Mouse (Mus musculus) hindbrain, embryonic 16.5 days (tissue): Measurements from ENCODE around the gene Noc2l. TPM values are rescaled to one million over a fixed set of nuclear protein-coding genes. Genes with fewer than 3 reads are reported as not detected.

ENCODE experiments used
- ATAC-seq: fragments of 200-750 bp; cut with Nextera tagmentation; 2 replicates; pipeline ENCODE4 v1.8.0; 2017; ENCODE audit warnings: moderate TSS enrichment, moderate library complexity
- H3K27ac ChIP-seq: fragments of 300-500 bp; sonication (generic); 2 replicates; pipeline ENCODE4 v1.5.1; 2014; ENCODE audit warnings: low read depth, mild to moderate bottlenecking, control low read depth, low read length, moderate library complexity
- H3K27me3 ChIP-seq: fragments of 300-500 bp; sonication (generic); replicated peaks from 2 replicates; pipeline ENCODE4 v1.6.1; 2014; ENCODE audit warnings: low read length; ENCODE audit not compliant: control insufficient read depth, insufficient read depth
- H3K36me3 ChIP-seq: fragments of 300-500 bp; sonication (generic); 2 replicates; pipeline ENCODE4 v1.6.1; 2014; ENCODE audit warnings: mild to moderate bottlenecking, low read length, moderate library complexity, mixed read lengths; ENCODE audit not compliant: control insufficient read depth, insufficient read depth
- H3K4me1 ChIP-seq: fragments of 300-500 bp; sonication (generic); 2 replicates; pipeline ENCODE4 v1.6.1; 2014; ENCODE audit warnings: low read depth, low read length; ENCODE audit not compliant: control insufficient read depth, insufficient read depth
- H3K4me2 ChIP-seq: fragments of 300-500 bp; sonication (generic); 2 replicates; pipeline ENCODE4 v1.6.1; 2014; ENCODE audit warnings: mild to moderate bottlenecking, low read length, control low read depth, moderate library complexity
- H3K4me3 ChIP-seq: fragments of 300-500 bp; sonication (generic); 2 replicates; pipeline ENCODE4 v1.5.1; 2014; ENCODE audit warnings: mild to moderate bottlenecking, low read length, control low read depth, moderate library complexity
- H3K9ac ChIP-seq: fragments of 300-500 bp; sonication (generic); 2 replicates; pipeline ENCODE4 v1.6.1; 2014; ENCODE audit warnings: low read depth, mild to moderate bottlenecking, control low read depth, low read length, moderate library complexity
- H3K9me3 ChIP-seq: fragments of 300-500 bp; sonication (generic); 2 replicates; pipeline ENCODE4 v1.6.1; 2014; ENCODE audit warnings: mild to moderate bottlenecking, low read length, moderate library complexity; ENCODE audit not compliant: control insufficient read depth
- WGBS: fragments of 180-500 bp; shearing (Covaris S2); extraction: QIAGEN DNeasy Blood & Tissue Kit; methylation state at CpG from one replicate; pipeline ENCODE4 v1.1.7; 2014; 5-methylcytosine and 5-hydroxymethylcytosine counted together
- polyA plus RNA-seq: library from polyadenylated mRNA; unstranded; fragments of >200 nt; fragmentation: Nextera tagmentation; extraction: Ambion mirVana; gene quantifications from 2 replicates; pipeline ENCODE4 v1.2.1, GENCODE M21; 2015

The Noc2l gene
- polyA plus RNA-seq, 1 experiment from 2014 or later = 43.2 TPM

- 1% methylated on average over 20 of the region's 88 CpGs for WGBS
- Histone ChIP-seq H3K4me1 (peaks cover 31% of the 10 kb centered on the region), H3K36me3 (no peaks in the 10 kb centered on the region), H3K9me3 (no peaks in the 10 kb centered on the region), H3K4me3 (peak within 1 kb of the TSS; percentile 82), H3K9ac (peak within 1 kb of the TSS; percentile 95), H3K27me3 (0 out of 2 replicates have a peak, but pooled peaks cover under 1% of the 10 kb centered on the region), H3K27ac (peak within 1 kb of the TSS; percentile 87), H3K4me2 (peak within 1 kb of the TSS; percentile 68)
- ATAC-seq = peak; percentile 81
These were observed 38.5 kb upstream of the Noc2l start, which contains the start of gene Agrn for GRCm38 (mm10) chr4:156197131-156197828. Gene Agrn, minus strand, starts transcription at chr4:156197488.

DNA sequence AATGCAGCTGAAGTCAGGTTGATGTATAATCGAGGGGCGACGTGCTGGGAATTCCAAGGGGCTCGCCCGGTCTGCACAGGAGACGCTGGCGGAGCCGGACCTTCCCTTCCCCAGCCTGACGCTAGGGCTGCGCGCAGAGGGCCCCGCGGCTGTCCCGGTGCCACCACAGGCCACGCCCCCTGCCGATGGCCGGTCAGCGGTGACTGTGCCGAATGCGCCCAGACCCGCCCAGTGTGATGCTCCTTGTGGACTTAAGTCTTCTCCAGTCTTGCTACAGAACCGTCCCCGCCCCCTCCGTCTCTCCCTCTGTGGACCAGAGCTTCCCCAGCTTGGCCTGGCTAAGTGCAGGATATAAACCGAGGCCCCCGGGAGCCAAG is 38.0 kb upstream of the Noc2l start:
- H3K4me2 ChIP-seq = peak overlapping the region; percentile 64
- ATAC-seq = peak; percentile 92
- peaks cover 31% of the 10 kb centered on the region for H3K4me1 ChIP-seq
- no peaks in the 10 kb centered on the region for H3K36me3 ChIP-seq
- peak overlapping the region; percentile 82 for H3K4me3 ChIP-seq
- under 1% methylated on average over 25 of the region's 26 CpGs for WGBS
- peak overlapping the region; percentile 67 for H3K9ac ChIP-seq
- H3K27me3 ChIP-seq = 0 out of 2 replicates have a peak, but pooled peaks cover 2% of the 10 kb centered on the region
- H3K9me3 ChIP-seq = no peaks in the 10 kb centered on the region
- peak overlapping the region; percentile 87 for H3K27ac ChIP-seq

DNA sequence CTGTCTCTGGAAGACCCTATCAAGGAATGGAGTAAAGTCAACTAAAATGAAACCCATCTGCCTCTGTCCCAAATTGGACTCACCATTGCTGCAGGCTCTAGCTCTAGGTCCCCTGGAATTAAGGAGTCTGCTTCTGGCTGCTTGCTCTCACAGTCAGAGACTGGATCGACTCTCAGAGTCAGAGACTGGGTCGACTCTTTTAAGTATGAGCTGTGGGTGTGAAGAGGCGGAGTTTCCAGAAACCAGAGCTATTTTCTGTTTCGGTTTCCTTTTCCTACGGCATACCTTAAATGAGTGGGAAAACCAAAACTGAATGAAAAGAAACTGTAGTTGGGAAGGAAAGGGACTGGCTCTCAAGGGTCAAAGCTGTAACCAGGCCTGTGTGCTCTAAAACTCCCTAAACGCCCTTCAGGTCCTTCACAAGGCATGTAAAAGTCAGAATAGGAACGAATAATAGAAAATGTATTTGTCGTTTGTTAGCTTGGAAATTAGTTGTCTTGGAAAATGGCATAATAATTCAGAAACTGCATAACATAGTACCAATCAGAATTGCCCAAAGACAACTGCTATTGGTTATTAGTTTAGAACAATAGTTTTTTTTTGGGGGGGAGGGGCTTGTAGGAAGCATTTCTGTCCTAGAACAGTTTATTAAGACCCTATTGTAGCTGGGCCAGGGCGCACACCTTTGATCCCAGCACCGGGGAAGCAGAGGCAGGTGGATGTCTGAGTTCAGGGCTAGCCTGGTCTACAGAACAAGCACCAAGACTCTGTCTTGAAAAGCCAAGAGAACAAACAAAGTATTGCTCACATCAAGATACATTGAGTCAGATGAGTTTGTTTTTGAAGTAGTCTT is 35.0 kb upstream of the Noc2l start, which contains the start of gene Isg15:
TSS of gene Isg15 (minus strand) at position 196 of the 853 bp plus-strand sequence.
- peaks cover 23% of the 10 kb centered on the region for H3K4me1 ChIP-seq
- no peak within 1 kb of the TSS for H3K4me3 ChIP-seq
- no peaks in the 10 kb centered on the region for H3K9me3 ChIP-seq
- H3K9ac ChIP-seq = no peak within 1 kb of the TSS
- H3K27me3 ChIP-seq = 0 out of 2 replicates have a peak, but pooled peaks cover 2% of the 10 kb centered on the region
- no peak within 1 kb of the TSS for H3K4me2 ChIP-seq
- H3K27ac ChIP-seq = no peak within 1 kb of the TSS
- H3K36me3 ChIP-seq = no peaks in the 10 kb centered on the region
- no peak for ATAC-seq
- WGBS = 61% methylated on average over 10 of the region's 10 CpGs

DNA sequence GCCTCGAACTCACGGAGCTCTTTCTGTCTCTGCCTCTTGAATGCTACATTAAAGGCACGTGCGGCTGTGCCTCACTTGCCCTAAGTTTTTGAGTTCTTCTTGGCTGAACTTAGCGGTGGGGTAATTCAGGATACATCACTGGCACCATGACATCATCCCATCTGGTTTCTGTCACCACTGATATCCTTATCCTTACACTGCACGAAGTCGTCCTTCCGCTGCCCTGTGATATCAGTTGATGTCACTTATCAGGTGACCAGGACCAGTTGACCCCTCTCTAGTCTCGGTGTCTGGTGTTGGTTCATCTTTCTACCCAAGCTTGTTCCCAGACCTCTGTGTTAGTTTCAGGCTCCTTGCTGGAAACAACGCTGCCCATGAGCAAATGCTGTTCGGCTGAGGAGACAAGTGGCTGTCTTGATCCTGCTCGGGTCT is 33.3 kb upstream of the Noc2l start:
- Histone ChIP-seq H3K9me3 (no peaks in the 10 kb centered on the region), H3K4me1 (peaks cover 17% of the 10 kb centered on the region), H3K4me2 (peak overlapping the region; percentile 96), H3K4me3 (peak overlapping the region; percentile 61), H3K36me3 (no peaks in the 10 kb centered on the region), H3K9ac (peak overlapping the region; percentile 75), H3K27ac (peak overlapping the region; percentile 57), H3K27me3 (0 out of 2 replicates have a peak, but pooled peaks cover 2% of the 10 kb centered on the region)
- ATAC-seq = no peak
- 41% methylated on average over 12 of the region's 12 CpGs for WGBS

GRCm38 (mm10) chr4:156203001-156203412 is 32.8 kb upstream of the Noc2l start, which contains the start of gene AW011738:
Gene AW011738, plus strand, starts transcription at chr4:156203304.
- Histone ChIP-seq H3K4me3 (peak within 1 kb of the TSS; percentile 61), H3K36me3 (no peaks in the 10 kb centered on the region), H3K27ac (peak within 1 kb of the TSS; percentile 84), H3K9me3 (no peaks in the 10 kb centered on the region), H3K4me2 (peak within 1 kb of the TSS; percentile 96), H3K4me1 (peaks cover 17% of the 10 kb centered on the region), H3K27me3 (0 out of 2 replicates have a peak, but pooled peaks cover 2% of the 10 kb centered on the region), H3K9ac (peak within 1 kb of the TSS; percentile 75)
- WGBS = under 1% methylated on average over 33 of the region's 39 CpGs
- peak; percentile 84 for ATAC-seq

GRCm38 (mm10) chr4:156203413-156204131 is 32.2 kb upstream of the Noc2l start:
- peak; percentile 43 for ATAC-seq
- H3K27me3 ChIP-seq = 0 out of 2 replicates have a peak, but pooled peaks cover 2% of the 10 kb centered on the region
- H3K4me3 ChIP-seq = peak overlapping the region; percentile 61
- no peaks in the 10 kb centered on the region for H3K36me3 ChIP-seq
- H3K4me2 ChIP-seq = peak overlapping the region; percentile 96
- H3K4me1 ChIP-seq = peaks cover 17% of the 10 kb centered on the region
- peak overlapping the region; percentile 75 for H3K9ac ChIP-seq
- WGBS = under 1% methylated on average over 49 of the region's 49 CpGs
- no peaks in the 10 kb centered on the region for H3K9me3 ChIP-seq
- peak overlapping the region; percentile 84 for H3K27ac ChIP-seq

DNA sequence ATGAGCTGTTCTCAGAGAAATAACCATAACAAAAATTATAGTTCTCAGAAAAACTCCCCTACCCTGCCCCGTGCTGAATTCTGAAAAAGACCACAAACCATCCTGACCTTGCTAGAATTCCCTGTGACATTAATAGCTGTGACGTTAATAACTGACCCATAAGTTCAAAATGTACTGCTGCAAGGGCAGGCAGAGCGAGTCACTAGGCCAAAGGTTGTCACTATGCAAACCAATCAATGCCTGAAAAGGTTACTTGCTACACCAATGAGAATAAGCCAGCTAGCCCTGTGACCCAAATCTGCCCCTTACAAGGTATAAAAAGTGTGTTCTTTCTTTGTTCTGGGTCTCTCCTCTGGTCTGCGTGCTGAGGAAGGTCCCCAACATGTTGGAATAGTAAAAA is 26.9 kb upstream of the Noc2l start:
- 95% methylated on average over 4 of the region's 4 CpGs for WGBS
- H3K9ac ChIP-seq = no peak overlapping the region
- no peaks in the 10 kb centered on the region for H3K27me3 ChIP-seq
- no peaks in the 10 kb centered on the region for H3K9me3 ChIP-seq
- no peak overlapping the region for H3K4me2 ChIP-seq
- H3K27ac ChIP-seq = no peak overlapping the region
- no peaks in the 10 kb centered on the region for H3K36me3 ChIP-seq
- ATAC-seq = no peak
- no peak overlapping the region for H3K4me3 ChIP-seq
- H3K4me1 ChIP-seq = peaks cover 7% of the 10 kb centered on the region

- Histone ChIP-seq H3K4me3 (no peak overlapping the region), H3K27me3 (no peaks in the 10 kb centered on the region), H3K4me2 (no peak overlapping the region), H3K27ac (no peak overlapping the region), H3K4me1 (no peaks in the 10 kb centered on the region), H3K9ac (no peak overlapping the region), H3K9me3 (no peaks in the 10 kb centered on the region), H3K36me3 (no peaks in the 10 kb centered on the region)
- 78% methylated on average over 13 of the region's 13 CpGs for WGBS
- ATAC-seq = no peak
These were observed 25.7 kb upstream of the Noc2l start for GRCm38 (mm10) chr4:156209963-156210635.
